Mouse (Mus musculus) liver, adult 2 months (tissue): ENCODE measurements around the gene Set. TPM values are rescaled to one million over a fixed set of nuclear protein-coding genes. Genes with fewer than 3 reads are reported as not detected.

Experiments
- DNase-seq: peaks from one replicate; pipeline ENCODE4 v3.0.0-alpha.2; 2011; ENCODE audit warnings: low read depth, low spot score; ENCODE audit errors: extremely low read depth
- H3K27ac ChIP-seq: fragments of 200-500 bp; replicated peaks from 2 replicates; pipeline ENCODE4 v1.5.1; 2012; ENCODE audit warnings: low read depth, mild to moderate bottlenecking, control low read depth, inconsistent platforms, low read length; ENCODE audit not compliant: insufficient read depth
- H3K27me3 ChIP-seq: fragments of 200-500 bp; 2 replicates; pipeline ENCODE4 v1.6.1; 2012; ENCODE audit warnings: mild to moderate bottlenecking, moderate library complexity, low read length, inconsistent platforms; ENCODE audit not compliant: control insufficient read depth, insufficient read depth
- H3K36me3 ChIP-seq: fragments of 200-500 bp; 2 replicates; pipeline ENCODE4 v1.6.1; 2012; ENCODE audit warnings: low read length, inconsistent platforms; ENCODE audit not compliant: control insufficient read depth, insufficient read depth
- H3K4me1 ChIP-seq: fragments of 200-500 bp; 2 replicates; pipeline ENCODE4 v1.6.1; 2011; ENCODE audit warnings: low read length; ENCODE audit not compliant: control insufficient read depth, insufficient read depth
- H3K4me3 ChIP-seq: fragments of 200-500 bp; 2 replicates; pipeline ENCODE4 v1.5.1; 2011; ENCODE audit warnings: low read depth, mild to moderate bottlenecking, control low read depth, low read length, moderate library complexity; ENCODE audit not compliant: insufficient read depth
- H3K79me2 ChIP-seq: fragments of 200-500 bp; 2 replicates; pipeline ENCODE4 v1.6.1; 2012; ENCODE audit warnings: inconsistent platforms, mild to moderate bottlenecking, low read length, moderate library complexity; ENCODE audit not compliant: control insufficient read depth, insufficient read depth
- H3K9ac ChIP-seq: fragments of 200-500 bp; 2 replicates; pipeline ENCODE4 v1.6.1; 2012; ENCODE audit warnings: low read depth, mild to moderate bottlenecking, control low read depth, inconsistent platforms, low read length
- CTCF ChIP-seq: fragments of 200-500 bp; IDR thresholded peaks from 2 replicates; pipeline ENCODE4 v1.5.1; 2011; ENCODE audit warnings: low read depth, low read length, control low read depth
- POLR2A ChIP-seq: fragments of 200-500 bp; IDR thresholded peaks from 2 replicates; pipeline ENCODE4 v1.6.1; 2011; ENCODE audit warnings: low read length, control low read depth; ENCODE audit not compliant: insufficient read depth; ENCODE audit errors: extremely low read depth
- WGBS: fragments of 180-500 bp; shearing (Covaris S2); methylation state at CpG from one replicate; pipeline ENCODE4 v1.1.7; 2018; 5-methylcytosine and 5-hydroxymethylcytosine counted together
- polyA plus RNA-seq: library from polyadenylated mRNA; depleted of rRNA; stranded (reverse); fragments of >200 nt; gene quantifications from 2 replicates; pipeline ENCODE4 v1.2.3, GENCODE M21; 2012
- total RNA-seq: library from RNA; depleted of rRNA; stranded (reverse); fragments of >200 nt; gene quantifications from 2 replicates; pipeline ENCODE4 v1.2.3, GENCODE M21; 2014

Gene Set
- total and polyA plus RNA-seq, 2 experiments: 26.3 to 85.1 TPM

- WGBS: under 1% methylated on average over 40 of the region's 40 CpGs
- Histone ChIP-seq H3K4me3 (peak overlapping the region; percentile 71), H3K9ac (peak overlapping the region; percentile 72), H3K27me3 (no peaks in the 10 kb centered on the region), H3K79me2 (peaks cover 8% of the 10 kb centered on the region), H3K27ac (peak overlapping the region; percentile 83), H3K36me3 (no peaks in the 10 kb centered on the region), H3K4me1 (peaks cover 21% of the 10 kb centered on the region)
- 0 out of 2 replicates have a peak, but pooled peaks have one; percentile 42 for TF ChIP-seq POLR2A
- TF ChIP-seq CTCF: no peak; the same call in 1 of the 2 replicates
- peak; percentile 84 for DNase-seq
Measured at GRCm38 (mm10) chr2:30062249-30063093, 5.3 kb downstream of the Set start.

GRCm38 (mm10) chr2:30063235-30063634 is 6.1 kb downstream of the Set start:
- H3K27ac ChIP-seq: peak overlapping the region; percentile 83
- H3K4me1 ChIP-seq: peaks cover 22% of the 10 kb centered on the region
- H3K27me3 ChIP-seq: no peaks in the 10 kb centered on the region
- H3K4me3 ChIP-seq: peak overlapping the region; percentile 71
- H3K79me2 ChIP-seq: peaks cover 8% of the 10 kb centered on the region
- peak; percentile 53 for DNase-seq
- 12% methylated on average over 8 of the region's 8 CpGs for WGBS
- peak overlapping the region; percentile 72 for H3K9ac ChIP-seq
- TF ChIP-seq CTCF (no peak), POLR2A (no peak)
- H3K36me3 ChIP-seq: peaks cover under 1% of the 10 kb centered on the region; the same call in 1 of the 2 replicates

GRCm38 (mm10) chr2:30063791-30064190 is 6.6 kb downstream of the Set start:
- peaks cover 22% of the 10 kb centered on the region for H3K4me1 ChIP-seq
- H3K9ac ChIP-seq: no peak overlapping the region
- no peak overlapping the region for H3K4me3 ChIP-seq
- H3K79me2 ChIP-seq: peaks cover 8% of the 10 kb centered on the region
- no peak for TF ChIP-seq POLR2A
- TF ChIP-seq CTCF: no peak
- H3K27me3 ChIP-seq: no peaks in the 10 kb centered on the region
- DNase-seq: no peak
- H3K27ac ChIP-seq: 0 out of 2 replicates have a peak overlapping the region, but pooled peaks have one; percentile 83
- peaks cover 3% of the 10 kb centered on the region; the same call in 1 of the 2 replicates for H3K36me3 ChIP-seq
- WGBS: 55% methylated on average over 3 of the region's 3 CpGs

- Histone ChIP-seq H3K4me3 (no peak overlapping the region), H3K27me3 (no peaks in the 10 kb centered on the region), H3K4me1 (peaks cover 22% of the 10 kb centered on the region), H3K36me3 (peaks cover 5% of the 10 kb centered on the region; the same call in 1 of the 2 replicates), H3K9ac (no peak overlapping the region), H3K79me2 (peaks cover 8% of the 10 kb centered on the region), H3K27ac (no peak overlapping the region)
- no peak for DNase-seq
- no peak for TF ChIP-seq CTCF
- TF ChIP-seq POLR2A: no peak
- WGBS: 72% methylated on average over 3 of the region's 3 CpGs
Measured at GRCm38 (mm10) chr2:30064298-30064697, 7.1 kb downstream of the Set start.

GRCm38 (mm10) chr2:30066046-30066901 is 9.1 kb downstream of the Set start:
- Histone ChIP-seq H3K4me3 (peak overlapping the region; percentile 99), H3K9ac (peak overlapping the region; percentile 98), H3K4me1 (peaks cover 15% of the 10 kb centered on the region), H3K79me2 (peaks cover 8% of the 10 kb centered on the region), H3K27me3 (no peaks in the 10 kb centered on the region), H3K27ac (peak overlapping the region; percentile 91), H3K36me3 (peaks cover 19% of the 10 kb centered on the region)
- DNase-seq: peak; percentile 75
- TF ChIP-seq CTCF: no peak
- peak; percentile 80 for TF ChIP-seq POLR2A
- 2% methylated on average over 64 of the region's 101 CpGs for WGBS
